Mouse (Mus musculus): Measurements from ENCODE around the gene Pxmp2.

DNA sequence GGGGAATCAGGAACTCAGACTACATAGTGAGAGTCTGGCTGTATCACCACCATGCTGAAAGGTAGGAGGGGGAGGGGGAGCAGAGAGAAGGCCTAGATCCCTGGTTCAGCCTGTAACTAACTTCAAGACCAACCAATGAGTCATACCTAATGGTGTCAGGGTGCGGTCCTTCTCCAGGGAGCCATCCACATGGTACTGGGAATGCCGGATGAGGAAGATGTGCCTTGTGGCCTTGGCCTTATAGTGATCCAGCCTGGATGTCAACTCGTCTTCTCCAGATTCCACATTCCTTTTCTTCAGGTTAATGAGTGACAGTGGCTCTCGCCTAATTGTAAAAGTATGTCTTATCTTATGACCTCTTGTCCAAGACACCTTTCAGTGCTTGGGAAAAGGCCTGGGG, 19.0 kb downstream of the Pxmp2 start:
- TF ChIP-seq CTCF (IDR thresholded peaks at IDR 0.05; ENCODE audit: borderline replicate concordance, insufficient read depth, low read length) (no peak), POLR2A (IDR thresholded peaks at IDR 0.05; ENCODE audit: low read depth, low read length) (no peak)

Measured in embryonic fibroblast, embryonic 13.5 days (primary cell).